Mouse (Mus musculus) liver, embryonic 14.5 days (tissue): ENCODE data around the gene Vmn1r233. TPM values are rescaled to one million over a fixed set of nuclear protein-coding genes. Genes with fewer than 3 reads are reported as not detected.

Source experiments
- ATAC-seq: fragments of 200-750 bp; cut with Nextera tagmentation; 2 replicates; pipeline ENCODE4 v1.8.0; 2017; ENCODE audit warnings: moderate number of reproducible peaks, mild to moderate bottlenecking, moderate library complexity; ENCODE audit not compliant: insufficient read depth
- DNase-seq, 3 experiments: peaks; one replicate each; pipeline ENCODE4 v3.0.0-alpha.2; 2012 to 2013; ENCODE audit warnings: low read depth in 3 of 3, low spot score in 3 of 3
- H3K27ac ChIP-seq: fragments of 300-500 bp; sonication (generic); 2 replicates; pipeline ENCODE4 v1.5.1; 2014; ENCODE audit warnings: moderate library complexity, mild to moderate bottlenecking, control low read depth, inconsistent platforms
- H3K27me3 ChIP-seq: fragments of 300-500 bp; sonication (generic); 2 replicates; pipeline ENCODE4 v1.6.1; 2014; ENCODE audit warnings: mild to moderate bottlenecking, low read length, moderate library complexity; ENCODE audit not compliant: control insufficient read depth, insufficient read depth
- H3K36me3 ChIP-seq: fragments of 300-500 bp; sonication (generic); replicated peaks from 2 replicates; pipeline ENCODE4 v1.6.1; 2014; ENCODE audit warnings: low read depth; ENCODE audit not compliant: control insufficient read depth, insufficient read depth
- H3K4me1 ChIP-seq, 2 experiments: fragments of 200-500 bp in 1 of 2; fragments of 300-500 bp in 1 of 2; sonication (generic) in 1 of 2; replicated peaks; 2 replicates each; pipeline ENCODE4 v1.6.1; 2012 to 2014; ENCODE audit warnings: antibody characterized with exemption in 1 of 2, inconsistent platforms in 1 of 2, low read length in 1 of 2; ENCODE audit not compliant: control insufficient read depth in 2 of 2, insufficient read depth in 2 of 2
- H3K4me2 ChIP-seq: fragments of 300-500 bp; sonication (generic); 2 replicates; pipeline ENCODE4 v1.6.1; 2014; ENCODE audit warnings: low read depth, mild to moderate bottlenecking, control low read depth, moderate library complexity
- H3K4me3 ChIP-seq, 2 experiments: fragments of 200-500 bp in 1 of 2; fragments of 300-500 bp in 1 of 2; sonication (generic) in 1 of 2; 2 replicates each; pipeline ENCODE4 v1.5.1; 2012 to 2014; ENCODE audit warnings: low read depth in 2 of 2, low read length in 2 of 2, mild to moderate bottlenecking in 2 of 2, control low read depth in 1 of 2, inconsistent platforms in 1 of 2, moderate library complexity in 1 of 2; ENCODE audit not compliant: insufficient read depth in 1 of 2
- H3K9ac ChIP-seq: fragments of 300-500 bp; sonication (generic); replicated peaks from 2 replicates; pipeline ENCODE4 v1.6.1; 2014; ENCODE audit warnings: mild to moderate bottlenecking, control low read depth, moderate library complexity
- H3K9me3 ChIP-seq: fragments of 300-500 bp; sonication (generic); 2 replicates; pipeline ENCODE4 v1.6.1; 2016; ENCODE audit warnings: low read length, mixed read lengths; ENCODE audit not compliant: control insufficient read depth
- CTCF ChIP-seq: IDR thresholded peaks from 2 replicates; pipeline ENCODE4 v1.5.1; 2016; ENCODE audit warnings: antibody characterized with exemption, low read depth, control low read depth
- EP300 ChIP-seq: IDR thresholded peaks from 2 replicates; pipeline ENCODE4 v1.6.1; 2016; ENCODE audit warnings: antibody characterized with exemption, low read depth
- WGBS: fragments of 180-500 bp; shearing (Covaris S2); extraction: QIAGEN DNeasy Blood & Tissue Kit; methylation state at CpG from one replicate; pipeline ENCODE4 v1.1.7; 2014; ENCODE audit not compliant: insufficient replicate concordance; 5-methylcytosine and 5-hydroxymethylcytosine counted together
- polyA plus RNA-seq, 2 experiments: library from polyadenylated mRNA; depleted of rRNA in 1 of 2; stranded (reverse) in 1 of 2; unstranded in 1 of 2; fragments of >200 nt; fragmentation: Nextera tagmentation in 1 of 2; extraction: Ambion mirVana in 1 of 2; gene quantifications; 2 replicates each; pipeline versions ENCODE4 v1.2.1 to v1.2.3; 2012 to 2014

Gene Vmn1r233
- polyA plus RNA-seq, 2 experiments, result not detected

GRCm38 (mm10) chr17:20946026-20946565, 50.2 kb downstream of the Vmn1r233 start:
- Histone ChIP-seq H3K4me3 (peak overlapping the region; percentile 91 to 94), H3K4me2 (peak overlapping the region; percentile 90), H3K9ac (peak overlapping the region; percentile 87), H3K9me3 (no peaks in the 10 kb centered on the region), H3K4me1 (peaks cover 10 to 17% of the 10 kb centered on the region in 2 experiments), H3K27me3 (no peaks in the 10 kb centered on the region; the same call in 1 of the 2 replicates), H3K36me3 (0 out of 2 replicates have a peak, but pooled peaks cover under 1% of the 10 kb centered on the region), H3K27ac (peak overlapping the region; percentile 72)
- ATAC-seq (no peak), DNase-seq (peak in 2 of 3 experiments; percentile 2 to 7)
- TF ChIP-seq EP300 (no peak), CTCF (no peak)
- WGBS, result under 1% methylated on average over 13 of the region's 13 CpGs

- peak; percentile 99 to 100 (median 100) for DNase-seq
- peak within 1 kb of the TSS; percentile 91 to 94 for H3K4me3 ChIP-seq
- peaks cover 10 to 17% of the 10 kb centered on the region in 2 experiments for H3K4me1 ChIP-seq
- peak within 1 kb of the TSS; percentile 87 for H3K9ac ChIP-seq
- peak within 1 kb of the TSS; percentile 80 for H3K27ac ChIP-seq
- TF ChIP-seq EP300, result peak; percentile 33; the same call in 1 of the 2 replicates
- TF ChIP-seq CTCF, result 0 out of 2 replicates have a peak, but pooled peaks have one; percentile 21
- H3K27me3 ChIP-seq, result no peaks in the 10 kb centered on the region; the same call in 1 of the 2 replicates
- no peaks in the 10 kb centered on the region for H3K36me3 ChIP-seq
- ATAC-seq, result peak; percentile 97
- no peaks in the 10 kb centered on the region for H3K9me3 ChIP-seq
- WGBS, result under 1% methylated on average over 69 of the region's 69 CpGs
- H3K4me2 ChIP-seq, result peak within 1 kb of the TSS; percentile 90
These were observed 51.0 kb downstream of the Vmn1r233 start, which contains the start of gene Ppp2r1a for GRCm38 (mm10) chr17:20944985-20945891. Gene Ppp2r1a (plus strand): TSS chr17:20945311.

GRCm38 (mm10) chr17:20944226-20944625, 52.0 kb downstream of the Vmn1r233 start:
- H3K36me3 ChIP-seq, result no peaks in the 10 kb centered on the region
- peak overlapping the region; percentile 80 for H3K27ac ChIP-seq
- peak overlapping the region; percentile 87 for H3K4me2 ChIP-seq
- ATAC-seq, result no peak
- no peaks in the 10 kb centered on the region; the same call in 1 of the 2 replicates for H3K27me3 ChIP-seq
- WGBS, result 32% methylated on average over 3 of the region's 3 CpGs
- TF ChIP-seq CTCF (no peak), EP300 (no peak)
- H3K9ac ChIP-seq, result peak overlapping the region; percentile 75
- no peaks in the 10 kb centered on the region for H3K9me3 ChIP-seq
- peak overlapping the region; percentile 86 to 91 for H3K4me3 ChIP-seq
- peaks cover 10 to 17% of the 10 kb centered on the region in 2 experiments for H3K4me1 ChIP-seq
- peak in 1 of 3 experiments; percentile 16 for DNase-seq

Other genes starting within 250 kb of the Vmn1r233 start
- not detected in 2 replicates for gene Vmn1r228, start 210.3 kb downstream of the Vmn1r233 start, polyA plus RNA-seq (2012; rRNA removed)
- not detected in 2 replicates for gene Vmn1r228, start 210.3 kb downstream of the Vmn1r233 start, polyA plus RNA-seq (2014; fragmentation: Nextera tagmentation; extraction: Ambion mirVana)
- not detected in 2 replicates for gene Vmn1r229, start 184.9 kb downstream of the Vmn1r233 start, polyA plus RNA-seq (2012; rRNA removed)
- gene Vmn1r229, start 184.9 kb downstream of the Vmn1r233 start, polyA plus RNA-seq (2014; fragmentation: Nextera tagmentation; extraction: Ambion mirVana), result not detected in 2 replicates
- not detected in 2 replicates for gene Vmn1r230, start 156.0 kb downstream of the Vmn1r233 start, polyA plus RNA-seq (2012; rRNA removed)
- gene Vmn1r230, start 156.0 kb downstream of the Vmn1r233 start, polyA plus RNA-seq (2014; fragmentation: Nextera tagmentation; extraction: Ambion mirVana), result not detected in 2 replicates
- gene Vmn1r231, start 91.4 kb downstream of the Vmn1r233 start, polyA plus RNA-seq (2012; rRNA removed), result not detected in 2 replicates
- gene Vmn1r231, start 91.4 kb downstream of the Vmn1r233 start, polyA plus RNA-seq (2014; fragmentation: Nextera tagmentation; extraction: Ambion mirVana), result not detected in 2 replicates
- not detected in 2 replicates for gene Vmn1r232, start 76.8 kb downstream of the Vmn1r233 start, polyA plus RNA-seq (2012; rRNA removed)
- not detected in 2 replicates for gene Vmn1r232, start 76.8 kb downstream of the Vmn1r233 start, polyA plus RNA-seq (2014; fragmentation: Nextera tagmentation; extraction: Ambion mirVana)
- 46.0 and 54.5 TPM in 2 replicates for gene Ppp2r1a, start 51.2 kb downstream of the Vmn1r233 start, polyA plus RNA-seq (2012; rRNA removed)
- gene Ppp2r1a, start 51.2 kb downstream of the Vmn1r233 start, polyA plus RNA-seq (2014; fragmentation: Nextera tagmentation; extraction: Ambion mirVana), result 82.4 and 82.5 TPM in 2 replicates
- 2.4 and 4.5 TPM in 2 replicates for gene Zfp160, start 12.4 kb upstream of the Vmn1r233 start, polyA plus RNA-seq (2012; rRNA removed)
- gene Zfp160, start 12.4 kb upstream of the Vmn1r233 start, polyA plus RNA-seq (2014; fragmentation: Nextera tagmentation; extraction: Ambion mirVana), result 4.4 and 4.5 TPM in 2 replicates
- gene Vmn1r234, start 229.6 kb upstream of the Vmn1r233 start, polyA plus RNA-seq (2012; rRNA removed), result not detected in 2 replicates
- not detected in 2 replicates for gene Vmn1r234, start 229.6 kb upstream of the Vmn1r233 start, polyA plus RNA-seq (2014; fragmentation: Nextera tagmentation; extraction: Ambion mirVana)